In the genomic region with DNA sequence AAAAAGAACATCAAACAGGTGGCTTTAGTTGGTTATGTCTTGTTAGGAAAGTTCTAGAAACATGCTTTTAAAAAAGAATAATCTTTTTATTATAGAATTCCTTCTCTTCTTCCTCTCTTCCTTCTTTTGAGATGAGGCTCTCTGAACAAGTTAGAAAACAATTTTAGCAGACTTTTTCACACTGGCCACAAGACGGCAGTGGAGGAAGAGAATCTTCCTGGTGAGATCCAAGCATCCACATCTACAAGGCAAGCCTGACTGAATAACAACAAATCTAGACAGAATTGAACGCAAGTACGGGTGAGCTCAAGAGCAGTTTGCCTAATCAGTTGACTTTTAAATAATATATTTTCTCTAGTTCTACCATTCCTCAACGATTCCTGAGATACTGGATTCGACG, we compare ENCODE assay signal across 21 mouse cellular contexts.
DNase-seq lines count a peak whose midpoint lies in the region; ATAC-seq and TF ChIP-seq lines count a peak whose summit lies in the region.
"Had no signal": no experiment of that assay in that cellular context is flagged by ENCODE, and none has a peak within 500 bp of the region (broad histone marks: within the 10 kb centered on the region; RNA-seq: fewer than 3 reads in every experiment).

No protein-coding gene starts in this region.

- no peak overlapping the region for H3K9ac ChIP-seq in forebrain, postnatal 0 days
- no peak overlapping the region for H3K9ac ChIP-seq in liver, embryonic 12.5 days
- H3K9ac ChIP-seq: heart, embryonic 15.5 days; hindbrain, embryonic 14.5 days had no signal

- no peak overlapping the region for H3K27ac ChIP-seq in forebrain, postnatal 0 days (ENCODE audit: low read depth, low read length)
- no peak overlapping the region for H3K27ac ChIP-seq in forebrain, embryonic 10.5 days
- H3K27ac ChIP-seq in layer of hippocampus, adult 2 months: no peak overlapping the region
- no peak overlapping the region for H3K27ac ChIP-seq in cortical plate, adult 2 months (ENCODE audit: insufficient read depth, low read length)
- no peak overlapping the region for H3K27ac ChIP-seq in liver, embryonic 12.5 days
- H3K27ac ChIP-seq: heart, adult 2 months; heart, embryonic 15.5 days; hindbrain, embryonic 14.5 days had no signal

- no peaks in the 10 kb centered on the region for H3K4me1 ChIP-seq in forebrain, postnatal 0 days (ENCODE audit: insufficient read depth)
- H3K4me1 ChIP-seq in forebrain, embryonic 10.5 days: no peaks in the 10 kb centered on the region
- no peaks in the 10 kb centered on the region for H3K4me1 ChIP-seq in cortical plate, adult 2 months (ENCODE audit: control insufficient read depth, insufficient read depth, low read length)
- H3K4me1 ChIP-seq in liver, embryonic 12.5 days: no peaks in the 10 kb centered on the region
- H3K4me1 ChIP-seq: heart, embryonic 15.5 days had no signal

- WGBS in forebrain, postnatal 0 days: 73% methylated on average over 6 of the region's 6 CpGs
- whole genome bisulfite sequencing in forebrain, embryonic 10.5 days: 92% methylated on average over 6 of the region's 6 CpGs
- 79% methylated on average over 6 of the region's 6 CpGs for WGBS in liver, embryonic 12.5 days (ENCODE audit: insufficient replicate concordance)

- DNase-seq in forebrain, postnatal 0 days: peak; percentile 13
- no peak for DNase-seq in forebrain, embryonic 10.5 days (ENCODE audit: extremely low spot score, low spot score)
- DNase-seq in layer of hippocampus, adult 2 months (ENCODE audit: low spot score in 2 of 2): no peak
- no peak for DNase-seq in layer of hippocampus, postnatal 36 days
- DNase-seq in NIH3T3 (ENCODE audit: low read depth): peak; percentile 15
- DNase-seq in cerebellum, postnatal 25 days: no peak
- DNase-seq: adrenal gland, adult 2 months; adrenal gland, postnatal 36 days; cerebellum, adult 11 months; cerebellum, adult 8-10 months; cerebellum, postnatal 14 days; gastrocnemius, postnatal 14 days; heart, adult 2 months; heart, postnatal 14 days had no signal

- H3K9me3 ChIP-seq in forebrain, postnatal 0 days (ENCODE audit: low read length): no peaks in the 10 kb centered on the region
- no peaks in the 10 kb centered on the region for H3K9me3 ChIP-seq in forebrain, embryonic 10.5 days
- no peaks in the 10 kb centered on the region for H3K9me3 ChIP-seq in liver, embryonic 12.5 days (replicated peaks)
- H3K9me3 ChIP-seq: heart, embryonic 15.5 days had no signal

- no peak overlapping the region for H3K4me3 ChIP-seq in forebrain, postnatal 0 days (ENCODE audit: low read depth, low read length)
- H3K4me3 ChIP-seq in forebrain, embryonic 10.5 days: no peak overlapping the region
- no peak overlapping the region for H3K4me3 ChIP-seq in layer of hippocampus, adult 2 months
- H3K4me3 ChIP-seq in cortical plate, adult 2 months (ENCODE audit: insufficient read depth, low read length): no peak overlapping the region
- H3K4me3 ChIP-seq in liver, embryonic 12.5 days: no peak overlapping the region
- H3K4me3 ChIP-seq: heart, adult 2 months; heart, embryonic 15.5 days had no signal

- H3K36me3 ChIP-seq in forebrain, postnatal 0 days (ENCODE audit: insufficient read depth): peaks cover 34% of the 10 kb centered on the region
- H3K36me3 ChIP-seq in forebrain, embryonic 10.5 days (replicated peaks): peaks cover 75% of the 10 kb centered on the region
- H3K36me3 ChIP-seq in liver, embryonic 12.5 days: no peaks in the 10 kb centered on the region
- H3K36me3 ChIP-seq: heart, embryonic 15.5 days had no signal

- no peak for TF ChIP-seq POLR2A in cortical plate, adult 2 months (IDR thresholded peaks at IDR 0.05; ENCODE audit: extremely low read depth, insufficient read depth, low read length)

- no peak overlapping the region for H3K4me2 ChIP-seq in forebrain, postnatal 0 days (ENCODE audit: low read depth)
- no peak overlapping the region for H3K4me2 ChIP-seq in liver, embryonic 12.5 days
- H3K4me2 ChIP-seq: heart, embryonic 11.5 days; heart, embryonic 15.5 days; hindbrain, embryonic 14.5 days had no signal

- no peaks in the 10 kb centered on the region for H3K27me3 ChIP-seq in forebrain, postnatal 0 days (ENCODE audit: insufficient read depth, low read length)
- no peaks in the 10 kb centered on the region for H3K27me3 ChIP-seq in forebrain, embryonic 10.5 days (ENCODE audit: poor library complexity, severe bottlenecking)
- H3K27me3 ChIP-seq in liver, embryonic 12.5 days (replicated peaks): no peaks in the 10 kb centered on the region
- H3K27me3 ChIP-seq: heart, embryonic 15.5 days had no signal

- ATAC-seq in forebrain, postnatal 0 days: no peak
- no peak for ATAC-seq in liver, embryonic 12.5 days
- ATAC-seq: forebrain, embryonic 14.5 days; intestine, embryonic 16.5 days had no signal

- peak; percentile 44 for TF ChIP-seq CTCF in forebrain, postnatal 0 days (IDR thresholded peaks at IDR 0.05; ENCODE audit: low read depth)
- peak; percentile 56 for TF ChIP-seq CTCF in layer of hippocampus, adult 2 months (conservative IDR thresholded peaks at IDR 0.05)
- TF ChIP-seq CTCF in cortical plate, adult 2 months (IDR thresholded peaks at IDR 0.05; ENCODE audit: extremely low read depth, insufficient read depth, low read length): peak; percentile 25; the same call in 1 of the 2 replicates

Comparison
In these comparisons a context has a peak if more than half of its experiments do, and no peak if none do; other contexts are left out.
1. DNase-seq: peak in forebrain, postnatal 0 days (single experiment) and NIH3T3 (single experiment); none in forebrain, embryonic 10.5 days (single experiment), layer of hippocampus, adult 2 months (0 of 2), layer of hippocampus, postnatal 36 days (0 of 2) and cerebellum, postnatal 25 days (0 of 2).
2. Peak in every context shown above with its lines, with median percentiles within 50 percentile points of each other: CTCF ChIP-seq.